Mouse (Mus musculus): ENCODE results near the gene Tnfrsf21. TPM values are rescaled to one million over a fixed set of nuclear protein-coding genes. Genes with fewer than 3 reads are reported as not detected.

Tnfrsf21 gene
- polyA plus RNA-seq, 2 experiments, result 17.0 to 21.2 TPM

GRCm38 (mm10) chr17:43075100-43075499 is 58.7 kb downstream of the Tnfrsf21 start:
- 83% methylated on average over 8 of the region's 8 CpGs for WGBS (ENCODE audit: insufficient replicate concordance)

GRCm38 (mm10) chr17:43075937-43076336 is 59.6 kb downstream of the Tnfrsf21 start:
- peak; percentile 29; the same call in 1 of the 2 replicates for ATAC-seq (ENCODE audit: insufficient read depth)
- Histone ChIP-seq H3K36me3 (replicated peaks; ENCODE audit: control insufficient read depth, insufficient read depth, low read depth) (peaks cover 8% of the 10 kb centered on the region; the same call in 1 of the 2 replicates), H3K4me3 (ENCODE audit: insufficient read depth in 1 of 2, low read depth in 2 of 2, low read length in 2 of 2) (no peak overlapping the region), H3K4me1 (replicated peaks; ENCODE audit: control insufficient read depth in 2 of 2, insufficient read depth in 2 of 2, low read length in 1 of 2) (peaks cover 43 to 51% of the 10 kb centered on the region in 2 experiments), H3K27ac (peak overlapping the region; percentile 66), H3K27me3 (ENCODE audit: control insufficient read depth, insufficient read depth, low read length) (no peaks in the 10 kb centered on the region), H3K4me2 (ENCODE audit: low read depth) (peak overlapping the region; percentile 26; the same call in 1 of the 2 replicates), H3K9me3 (ENCODE audit: control insufficient read depth, low read length) (no peaks in the 10 kb centered on the region), H3K9ac (replicated peaks) (peak overlapping the region; percentile 18; the same call in 1 of the 2 replicates)
- DNase-seq (ENCODE audit: low read depth in 3 of 3, low spot score in 3 of 3), result peak in 1 of 3 experiments; percentile 42
- 43% methylated on average over 8 of the region's 8 CpGs for WGBS (ENCODE audit: insufficient replicate concordance)
- no peak for TF ChIP-seq CTCF (IDR thresholded peaks at IDR 0.05; ENCODE audit: low read depth)
- TF ChIP-seq EP300 (IDR thresholded peaks at IDR 0.05; ENCODE audit: low read depth), result no peak

More at GRCm38 (mm10) chr17:43075100-43075499, 58.7 kb downstream of the Tnfrsf21 start:
- H3K4me3 ChIP-seq (ENCODE audit: insufficient read depth in 1 of 2, low read depth in 2 of 2, low read length in 2 of 2), result no peak overlapping the region
- peaks cover 43 to 51% of the 10 kb centered on the region in 2 experiments for H3K4me1 ChIP-seq (replicated peaks; ENCODE audit: control insufficient read depth in 2 of 2, insufficient read depth in 2 of 2, low read length in 1 of 2)
- H3K9ac ChIP-seq (replicated peaks), result no peak overlapping the region
- ATAC-seq (ENCODE audit: insufficient read depth), result no peak
- no peak overlapping the region for H3K27ac ChIP-seq
- no peak for DNase-seq (ENCODE audit: low read depth in 3 of 3, low spot score in 3 of 3)
- TF ChIP-seq CTCF (IDR thresholded peaks at IDR 0.05; ENCODE audit: low read depth) (no peak), EP300 (IDR thresholded peaks at IDR 0.05; ENCODE audit: low read depth) (no peak)
- no peaks in the 10 kb centered on the region for H3K27me3 ChIP-seq (ENCODE audit: control insufficient read depth, insufficient read depth, low read length)
- H3K4me2 ChIP-seq (ENCODE audit: low read depth), result no peak overlapping the region
- H3K36me3 ChIP-seq (replicated peaks; ENCODE audit: control insufficient read depth, insufficient read depth, low read depth), result peaks cover 15% of the 10 kb centered on the region
- no peaks in the 10 kb centered on the region for H3K9me3 ChIP-seq (ENCODE audit: control insufficient read depth, low read length)

GRCm38 (mm10) chr17:43076801-43077493 is 60.6 kb downstream of the Tnfrsf21 start:
- H3K27me3 ChIP-seq (ENCODE audit: control insufficient read depth, insufficient read depth, low read length), result no peaks in the 10 kb centered on the region
- peak overlapping the region; percentile 46 for H3K9ac ChIP-seq (replicated peaks)
- peak overlapping the region in 1 of 2 experiments; percentile 29; a peak in 2 of 4 replicates for H3K4me3 ChIP-seq (ENCODE audit: insufficient read depth in 1 of 2, low read depth in 2 of 2, low read length in 2 of 2)
- peak overlapping the region; percentile 66 for H3K27ac ChIP-seq
- ATAC-seq (ENCODE audit: insufficient read depth) (peak; percentile 90), DNase-seq (ENCODE audit: low read depth in 3 of 3, low spot score in 3 of 3) (peak; percentile 62 to 76 (median 70))
- peak overlapping the region; percentile 52 for H3K4me2 ChIP-seq (ENCODE audit: low read depth)
- WGBS (ENCODE audit: insufficient replicate concordance), result 32% methylated on average over 18 of the region's 18 CpGs
- peaks cover 40 to 46% of the 10 kb centered on the region in 2 experiments for H3K4me1 ChIP-seq (replicated peaks; ENCODE audit: control insufficient read depth in 2 of 2, insufficient read depth in 2 of 2, low read length in 1 of 2)
- H3K36me3 ChIP-seq (replicated peaks; ENCODE audit: control insufficient read depth, insufficient read depth, low read depth), result peaks cover 2% of the 10 kb centered on the region; the same call in 1 of the 2 replicates
- no peaks in the 10 kb centered on the region for H3K9me3 ChIP-seq (ENCODE audit: control insufficient read depth, low read length)
- TF ChIP-seq CTCF (IDR thresholded peaks at IDR 0.05; ENCODE audit: low read depth), result no peak
- TF ChIP-seq EP300 (IDR thresholded peaks at IDR 0.05; ENCODE audit: low read depth), result peak; percentile 84

- H3K36me3 ChIP-seq (replicated peaks; ENCODE audit: control insufficient read depth, insufficient read depth, low read depth), result peaks cover 2% of the 10 kb centered on the region; the same call in 1 of the 2 replicates
- H3K4me1 ChIP-seq (replicated peaks; ENCODE audit: control insufficient read depth in 2 of 2, insufficient read depth in 2 of 2, low read length in 1 of 2), result peaks cover 34 to 40% of the 10 kb centered on the region in 2 experiments
- H3K27me3 ChIP-seq (ENCODE audit: control insufficient read depth, insufficient read depth, low read length), result no peaks in the 10 kb centered on the region
- peak overlapping the region; percentile 46 for H3K9ac ChIP-seq (replicated peaks)
- no peak for DNase-seq (ENCODE audit: low read depth in 3 of 3, low spot score in 3 of 3)
- WGBS (ENCODE audit: insufficient replicate concordance), result 34% methylated on average over 4 of the region's 4 CpGs
- peak; percentile 70 for ATAC-seq (ENCODE audit: insufficient read depth)
- peak overlapping the region; percentile 60 for H3K27ac ChIP-seq
- peak overlapping the region in 1 of 2 experiments; percentile 29; a peak in 2 of 4 replicates for H3K4me3 ChIP-seq (ENCODE audit: insufficient read depth in 1 of 2, low read depth in 2 of 2, low read length in 2 of 2)
- H3K9me3 ChIP-seq (ENCODE audit: control insufficient read depth, low read length), result no peaks in the 10 kb centered on the region
- H3K4me2 ChIP-seq (ENCODE audit: low read depth), result peak overlapping the region; percentile 52
- TF ChIP-seq CTCF (IDR thresholded peaks at IDR 0.05; ENCODE audit: low read depth) (no peak), EP300 (IDR thresholded peaks at IDR 0.05; ENCODE audit: low read depth) (no peak)
Observed at GRCm38 (mm10) chr17:43077540-43077939, 61.2 kb downstream of the Tnfrsf21 start.

- WGBS (ENCODE audit: insufficient replicate concordance), result 78% methylated on average over 5 of the region's 5 CpGs
- H3K27me3 ChIP-seq (ENCODE audit: control insufficient read depth, insufficient read depth, low read length), result no peaks in the 10 kb centered on the region
- peaks cover 9% of the 10 kb centered on the region for H3K36me3 ChIP-seq (replicated peaks; ENCODE audit: control insufficient read depth, insufficient read depth, low read depth)
- no peak overlapping the region for H3K9ac ChIP-seq (replicated peaks)
- peaks cover 17 to 19% of the 10 kb centered on the region in 2 experiments for H3K4me1 ChIP-seq (replicated peaks; ENCODE audit: control insufficient read depth in 2 of 2, insufficient read depth in 2 of 2, low read length in 1 of 2)
- H3K9me3 ChIP-seq (ENCODE audit: control insufficient read depth, low read length), result no peaks in the 10 kb centered on the region
- no peak overlapping the region for H3K27ac ChIP-seq
- H3K4me3 ChIP-seq (ENCODE audit: insufficient read depth in 1 of 2, low read depth in 2 of 2, low read length in 2 of 2), result no peak overlapping the region
- H3K4me2 ChIP-seq (ENCODE audit: low read depth), result no peak overlapping the region
- TF ChIP-seq CTCF (IDR thresholded peaks at IDR 0.05; ENCODE audit: low read depth), result no peak
- no peak for TF ChIP-seq EP300 (IDR thresholded peaks at IDR 0.05; ENCODE audit: low read depth)
- DNase-seq (ENCODE audit: low read depth in 3 of 3, low spot score in 3 of 3) (no peak), ATAC-seq (ENCODE audit: insufficient read depth) (no peak)
Observed at GRCm38 (mm10) chr17:43081225-43081624, 64.9 kb downstream of the Tnfrsf21 start.
